Mouse (Mus musculus) adrenal gland, postnatal 10 days (tissue): Measurements from ENCODE around the gene Rpgrip1. TPM values are rescaled to one million over a fixed set of nuclear protein-coding genes. Genes with fewer than 3 reads are reported as not detected.
"Not testable (repeated sequence)": the region's sequence is repeated elsewhere in the genome, so short reads cannot be mapped to it uniquely, and the experiment has no call there.

Experiments used
- DNase-seq: peaks from one replicate; pipeline ENCODE4 v3.0.0; 2021; ENCODE audit warnings: mixed read lengths
- long read RNA-seq, 2 experiments: library from polyadenylated mRNA; stranded (forward); transcript quantifications; one replicate each; pipeline ENCODE4 v2.0.0; 2021
- total RNA-seq, 2 experiments: library from RNA; stranded (reverse); gene quantifications; 2 replicates each; pipeline ENCODE4 v1.2.3; 2021

The Rpgrip1 gene
- 1 to 10 TPM in 1 of 2 experiments, under 1 TPM in 1; 0.42 to 1.3 TPM for total RNA-seq
- long read RNA-seq, experiment 1, partial matches to known transcripts: 0 of 3 reads
- long read RNA-seq, experiment 1, other reads (novel, unspliced or antisense): 3 of 3 reads
- long read RNA-seq, experiment 2, partial matches to known transcripts: 0 of 2 reads
- long read RNA-seq, experiment 2, other reads (novel, unspliced or antisense): 2 of 2 reads

DNA sequence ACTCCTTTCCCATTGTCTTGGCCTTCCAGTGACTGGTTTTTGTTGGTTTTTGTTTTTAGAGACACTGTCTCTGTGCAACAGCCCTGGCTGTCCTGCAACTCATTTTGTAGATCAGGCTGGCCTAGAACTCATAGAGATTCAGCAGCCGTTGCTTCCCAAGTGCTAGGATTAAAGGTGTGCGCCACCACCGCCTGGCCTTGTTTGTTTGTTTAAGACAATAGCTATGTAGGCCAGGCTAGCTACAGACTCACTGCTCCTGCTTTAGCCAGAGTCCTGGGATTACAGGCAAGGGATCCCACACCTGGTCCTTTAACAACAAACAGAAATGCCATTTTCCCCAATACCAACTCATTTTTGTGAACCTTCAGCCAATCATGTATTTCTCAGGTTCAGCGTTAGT is at the start of gene Rpgrip1:
Gene Rpgrip1 (plus strand): TSS at position 359 of the 400 bp plus-strand sequence.
- DNase-seq: no peak

DNA sequence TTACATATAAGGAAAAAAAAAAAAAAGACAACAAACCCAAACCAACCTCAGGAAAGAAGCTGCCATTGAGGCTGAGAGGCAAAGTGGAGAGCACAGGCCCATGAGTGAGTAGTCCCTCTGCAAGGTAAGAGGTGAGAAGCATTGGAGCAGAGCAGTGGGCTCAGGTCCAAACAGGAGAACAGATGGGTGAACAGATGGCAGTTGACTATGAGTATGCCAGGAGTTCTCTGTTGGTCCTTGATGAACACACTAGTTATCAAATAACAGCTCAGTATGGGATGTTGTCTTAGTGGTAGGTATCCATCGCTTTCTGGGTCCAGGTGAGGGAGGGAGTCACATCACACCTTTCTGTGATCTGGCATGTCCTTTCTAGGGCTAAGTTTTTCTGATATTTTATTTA is 49.7 kb upstream of the Rpgrip1 start:
- DNase-seq: no peak

DNA sequence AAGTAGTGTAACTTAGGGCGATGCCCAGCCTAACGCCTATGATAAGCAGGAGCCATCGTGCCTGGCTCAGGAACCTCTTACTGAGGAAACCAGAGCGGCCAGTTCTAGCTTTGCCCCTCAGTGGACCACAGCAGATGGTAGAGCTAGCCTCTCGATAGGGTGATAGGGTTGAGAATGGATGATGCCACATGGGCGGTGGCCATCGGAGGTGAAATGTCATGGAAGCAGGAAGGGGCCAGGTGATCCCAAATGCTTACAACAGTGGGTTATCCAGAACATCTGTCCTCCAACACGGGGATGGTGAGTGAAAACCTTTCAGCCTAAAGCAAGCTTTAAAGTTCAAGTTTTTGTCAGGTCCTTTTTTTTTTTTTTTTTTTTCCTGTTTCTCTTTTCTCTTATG is 48.7 kb upstream of the Rpgrip1 start:
- DNase-seq: no peak

DNA sequence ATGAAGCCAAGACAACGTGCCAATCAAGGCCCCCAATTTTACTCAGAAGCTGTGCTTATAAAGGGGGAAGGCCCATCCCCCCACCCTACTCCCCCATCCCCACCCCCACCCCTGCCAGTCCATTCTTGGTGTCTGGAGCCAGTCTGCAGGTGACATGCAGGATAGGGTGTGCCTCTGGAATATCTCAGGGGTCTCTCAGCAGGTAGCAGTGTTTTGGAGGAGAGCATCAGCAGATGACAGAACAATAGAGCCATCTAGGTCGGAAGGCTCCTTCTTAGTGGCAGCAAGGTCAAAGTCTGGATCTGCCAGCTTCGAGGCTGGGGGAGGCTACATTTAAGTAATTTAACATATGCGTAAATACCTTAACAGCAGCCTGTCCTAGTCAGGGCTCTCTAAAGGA is 44.4 kb upstream of the Rpgrip1 start:
- no peak for DNase-seq

DNA sequence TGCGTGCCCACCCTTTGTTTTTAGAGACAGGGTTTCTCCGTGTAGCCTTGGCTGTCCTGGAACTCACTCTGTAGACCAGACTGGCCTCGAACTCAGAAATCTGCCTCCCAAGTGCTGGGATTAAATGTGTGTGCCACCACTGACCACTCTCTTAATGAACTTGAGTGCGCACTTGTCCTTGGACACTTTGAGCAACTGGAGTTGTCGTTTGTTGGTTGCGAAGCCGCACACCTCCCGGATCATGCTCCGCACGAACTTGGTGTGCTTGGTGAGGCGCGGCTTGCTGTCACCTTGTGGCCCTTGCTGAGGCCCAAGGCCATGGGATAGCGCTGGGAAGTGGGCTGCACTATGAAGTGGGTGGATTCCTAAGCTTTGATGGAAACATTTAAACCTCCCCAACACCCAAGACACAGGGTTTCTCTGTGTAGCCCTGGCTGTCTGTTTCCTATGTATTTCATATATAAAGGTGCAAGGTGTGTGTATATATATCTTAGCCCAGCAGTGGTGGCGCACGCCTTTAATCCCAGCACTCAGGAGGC is 38.8 kb upstream of the Rpgrip1 start:
- DNase-seq: no peak

DNA sequence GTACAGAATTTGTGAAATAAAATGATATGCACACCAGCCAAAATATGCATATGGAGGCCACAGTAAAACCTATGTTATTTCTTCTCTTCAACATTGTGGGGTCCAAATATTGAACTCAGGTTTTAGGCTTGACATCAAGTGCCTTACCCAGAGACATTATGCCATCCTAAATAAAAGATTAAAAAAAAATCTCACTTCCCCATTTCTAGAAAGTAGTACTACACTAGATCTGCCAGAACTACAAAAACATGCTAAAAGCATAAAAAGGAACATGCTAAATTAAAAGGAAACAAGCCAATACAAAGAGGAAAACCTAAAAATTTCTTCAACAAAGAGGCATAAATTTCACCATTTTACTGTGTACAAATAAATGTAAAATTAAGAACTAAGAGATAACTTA is 27.4 kb upstream of the Rpgrip1 start:
- no peak for DNase-seq

DNA sequence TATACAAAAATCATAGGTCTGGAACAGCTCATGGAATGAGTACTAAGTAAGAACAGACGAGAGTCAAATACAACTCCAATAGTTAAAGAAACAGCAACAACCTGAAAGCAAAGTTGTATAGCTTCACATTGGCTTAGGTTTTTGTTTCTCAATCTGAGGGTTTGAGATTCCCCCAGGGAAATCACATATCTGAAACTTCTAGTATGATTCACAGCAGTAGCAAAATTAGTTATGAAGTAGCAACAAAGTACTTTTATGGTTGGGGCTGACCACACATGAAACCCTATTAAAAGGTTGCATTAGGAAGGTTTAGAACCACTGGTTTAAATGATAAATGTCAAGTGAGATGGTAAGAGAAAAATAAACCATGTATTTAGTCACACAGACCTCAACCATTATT is 16.0 kb upstream of the Rpgrip1 start:
- DNase-seq: no peak

DNA sequence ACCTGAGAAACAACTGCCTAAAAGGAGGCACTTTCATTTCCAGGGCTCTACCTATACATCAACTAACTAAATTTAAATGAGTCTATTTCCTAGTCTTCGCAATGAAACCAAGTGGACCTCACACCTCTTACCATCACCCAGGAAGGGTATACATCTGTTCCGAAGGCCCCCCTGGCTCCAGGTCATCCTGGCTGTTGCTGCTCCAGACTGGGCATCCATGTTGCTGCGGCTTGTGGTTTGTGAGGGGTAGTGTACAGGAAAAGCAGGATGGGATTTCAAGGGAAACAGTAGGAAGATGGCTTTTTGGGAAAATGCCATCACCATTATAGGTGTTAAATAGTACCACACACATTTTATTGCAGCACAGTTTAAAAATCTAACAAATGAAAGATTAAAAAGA is 13.3 kb upstream of the Rpgrip1 start:
- DNase-seq: not testable (repeated sequence)

DNA sequence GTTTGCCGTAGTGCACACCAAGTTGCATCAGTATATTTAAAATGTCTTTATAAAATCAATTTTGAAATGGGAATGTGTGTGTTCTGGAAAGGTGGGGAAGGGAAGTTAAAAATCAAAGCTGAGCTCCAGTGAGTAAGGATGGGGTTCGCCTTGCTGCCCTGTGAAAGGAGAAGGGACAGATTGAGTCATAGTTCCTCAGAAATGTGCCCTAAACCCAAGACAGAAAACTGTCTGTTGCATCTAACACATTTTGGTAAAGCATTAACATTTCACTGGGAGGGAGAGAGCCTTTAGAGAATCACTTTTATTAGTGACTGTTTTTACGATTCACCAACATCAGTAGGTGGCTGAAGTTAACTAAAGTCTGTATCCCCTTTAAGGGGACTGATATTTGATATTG is 12.1 kb upstream of the Rpgrip1 start:
- DNase-seq: not testable (repeated sequence)

DNA sequence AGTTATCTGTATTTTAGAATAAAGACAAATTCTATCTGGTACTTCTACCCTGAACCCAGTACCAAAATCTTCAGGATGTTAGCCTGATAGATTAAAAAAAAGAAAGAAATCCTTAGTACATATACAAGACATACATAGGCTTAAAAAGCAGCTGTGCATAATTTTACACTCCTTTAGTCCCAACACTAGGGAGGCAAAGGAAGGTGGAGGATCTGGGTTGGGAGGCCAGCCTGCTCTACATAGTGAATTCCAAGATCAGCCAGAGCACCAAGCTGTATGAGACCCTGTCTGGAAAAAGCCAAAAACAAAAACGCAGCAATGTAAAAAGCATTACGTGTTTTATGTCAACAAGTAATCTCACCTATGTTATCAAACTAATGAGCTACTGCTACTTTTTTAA is 10.9 kb upstream of the Rpgrip1 start:
- DNase-seq: no peak

DNA sequence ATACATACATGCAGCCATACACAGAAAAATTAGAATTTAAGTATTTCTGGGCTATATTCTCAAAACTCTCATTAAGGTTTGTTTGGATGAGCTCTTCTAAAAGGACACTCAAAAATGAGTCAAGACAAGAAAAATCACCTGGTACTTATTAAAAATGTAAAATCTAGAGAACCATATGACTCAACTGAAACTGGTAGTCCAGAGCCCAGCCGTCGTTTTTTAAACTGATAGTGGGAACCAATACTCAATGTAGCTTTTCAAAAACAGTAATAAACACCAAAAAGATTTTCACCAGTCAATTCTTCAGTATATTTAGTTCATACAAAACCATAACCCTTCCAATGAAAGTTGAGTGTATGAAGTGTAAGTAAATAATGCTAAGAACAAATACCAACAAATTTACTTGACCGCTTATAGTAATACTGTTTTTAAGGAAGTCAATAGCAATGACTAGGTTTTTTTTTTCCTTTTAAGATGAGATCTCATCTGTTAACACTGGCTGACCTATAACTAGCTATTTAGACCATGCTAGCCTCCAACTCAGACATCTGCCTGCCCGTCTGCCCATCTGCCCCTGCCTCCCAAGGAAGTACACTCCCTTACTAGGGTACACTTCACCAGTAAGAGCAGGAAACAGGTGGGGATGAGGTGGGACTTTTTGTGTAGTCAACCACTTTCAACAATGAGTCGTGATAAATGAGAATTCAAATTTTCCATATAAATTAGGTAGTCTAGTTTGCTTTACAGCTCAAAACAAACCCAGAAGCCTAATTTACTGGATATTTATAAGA is 10.1 kb upstream of the Rpgrip1 start:
- DNase-seq: no peak

DNA sequence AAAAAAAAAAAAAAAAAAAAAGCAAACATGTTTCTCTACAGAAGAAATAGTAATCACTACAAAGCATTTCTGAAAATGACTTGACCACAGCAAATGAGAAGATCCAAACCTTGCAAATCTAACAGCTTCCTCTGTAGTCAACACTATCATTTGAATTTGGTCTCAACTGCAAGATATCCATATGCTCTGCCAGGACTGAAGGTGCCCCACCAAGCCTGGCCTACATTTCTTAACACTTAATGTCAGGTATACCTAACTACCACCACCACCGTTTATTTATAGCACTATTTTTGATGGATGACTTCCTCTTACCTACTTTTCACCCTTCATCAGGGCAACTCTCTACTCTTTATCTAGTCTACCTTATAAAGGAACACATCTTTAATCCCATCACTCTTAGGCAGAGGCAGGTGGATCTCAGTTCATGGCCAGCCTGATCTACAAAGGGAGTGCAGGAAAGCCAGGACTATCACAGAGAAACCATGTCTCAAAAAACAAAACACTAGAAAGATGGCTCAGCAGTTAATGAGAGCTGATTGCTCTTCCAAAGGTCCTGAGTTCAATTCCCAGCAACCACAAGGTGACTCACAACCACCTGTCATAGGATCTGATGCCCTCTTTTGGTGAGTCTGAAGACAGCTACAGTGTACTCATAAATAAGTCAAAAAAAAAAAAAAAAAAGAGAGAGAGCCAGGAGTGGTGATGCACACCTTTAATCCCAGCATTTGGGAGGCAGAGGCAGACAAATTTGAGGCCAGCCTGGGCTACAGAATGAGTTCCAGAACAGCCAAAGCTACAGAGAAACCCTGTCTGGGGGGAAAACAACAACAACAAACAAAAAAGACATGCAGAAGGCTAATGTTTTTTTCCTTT is 9.0 kb upstream of the Rpgrip1 start:
- DNase-seq: no peak

DNA sequence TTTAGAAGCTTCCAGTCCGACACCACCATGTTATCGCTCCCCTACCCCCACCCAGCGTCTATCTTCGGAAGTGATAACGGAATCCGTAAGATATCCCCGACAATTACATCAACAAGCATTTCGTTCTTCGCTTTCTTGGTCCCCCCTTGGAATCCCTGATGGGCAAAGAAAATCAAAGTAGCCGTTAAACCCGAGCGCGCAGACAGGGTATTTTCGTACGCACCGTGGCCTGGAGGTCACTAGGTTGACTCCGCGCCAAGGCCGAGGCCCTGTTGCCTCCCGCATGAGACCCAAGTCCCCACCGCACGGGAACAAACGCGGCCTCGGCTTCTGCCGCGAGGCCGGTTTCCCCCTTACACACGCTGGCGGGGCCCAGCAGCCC is 7.0 kb upstream of the Rpgrip1 start:
- no peak for DNase-seq

DNA sequence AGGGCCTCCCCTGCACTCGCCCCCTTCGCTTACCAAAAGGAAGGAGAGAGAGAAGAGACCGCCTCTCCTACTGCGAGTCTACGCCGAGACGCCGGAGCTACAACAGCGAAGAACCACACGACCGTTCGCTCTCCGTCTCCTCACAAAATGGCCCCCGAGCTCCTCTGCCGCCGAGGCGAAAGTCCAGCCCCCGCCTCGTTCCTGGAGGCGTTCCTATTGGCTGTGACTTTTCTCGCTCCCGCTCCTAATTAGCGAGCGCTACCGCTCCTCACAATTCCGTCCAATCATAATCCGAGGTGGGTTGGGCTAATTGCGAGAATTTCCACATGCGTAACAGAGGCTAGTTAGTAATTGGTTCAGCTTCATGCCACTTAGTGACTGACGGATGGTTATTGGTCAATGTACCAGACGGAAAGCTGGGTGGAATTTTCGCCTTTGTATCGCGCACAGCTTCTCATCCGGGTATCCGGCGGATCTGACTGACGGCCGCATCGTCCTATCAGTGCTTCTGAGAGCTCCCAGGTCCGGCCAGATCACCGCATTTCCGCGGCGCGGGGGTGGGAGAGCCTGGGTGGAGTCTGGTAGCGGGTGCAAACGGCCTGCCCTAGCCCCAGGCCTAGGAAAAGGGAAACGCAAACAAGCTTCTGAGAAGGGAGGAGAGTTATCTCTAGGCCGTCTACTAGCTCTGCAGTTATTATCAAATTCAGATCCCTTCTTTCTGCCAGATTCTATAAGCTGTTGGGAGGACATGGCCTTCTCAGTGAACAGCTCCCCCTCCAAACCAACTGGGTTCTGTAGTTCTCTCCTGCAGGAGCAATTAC is 6.4 kb upstream of the Rpgrip1 start, which contains the start of gene Hnrnpc:
Gene Hnrnpc (minus strand): TSS at position 173 of the 821 bp plus-strand sequence.
- peak; percentile 100 for DNase-seq

DNA sequence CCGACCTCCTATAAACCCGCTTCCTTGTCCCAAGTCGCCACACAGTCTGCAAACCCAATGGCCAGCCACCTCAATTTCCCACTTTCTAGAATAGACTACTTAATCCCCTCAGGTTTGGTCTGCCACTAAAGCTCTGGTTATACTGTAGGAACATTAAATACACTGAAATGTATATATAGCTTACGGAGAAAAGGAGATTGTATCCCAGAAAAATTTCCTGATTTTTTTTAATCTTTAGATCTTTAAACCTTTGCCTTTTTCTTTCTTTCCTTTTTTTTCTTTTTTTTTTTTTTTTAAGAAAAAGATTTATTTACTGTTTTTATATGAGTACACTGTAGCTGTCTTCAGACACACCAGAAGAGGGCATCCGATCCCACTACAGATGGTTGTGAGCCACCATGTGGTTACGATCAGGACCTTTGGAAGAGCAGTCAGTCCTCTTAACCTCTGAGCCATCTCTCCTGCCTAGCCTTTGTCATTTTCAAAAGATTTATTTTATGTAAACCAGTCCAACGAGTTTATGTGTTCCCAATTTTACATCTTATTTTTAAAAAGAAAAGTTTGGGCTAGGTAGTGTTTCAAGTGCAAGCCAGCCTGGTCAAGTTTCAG is 5.7 kb upstream of the Rpgrip1 start:
- DNase-seq: no peak

DNA sequence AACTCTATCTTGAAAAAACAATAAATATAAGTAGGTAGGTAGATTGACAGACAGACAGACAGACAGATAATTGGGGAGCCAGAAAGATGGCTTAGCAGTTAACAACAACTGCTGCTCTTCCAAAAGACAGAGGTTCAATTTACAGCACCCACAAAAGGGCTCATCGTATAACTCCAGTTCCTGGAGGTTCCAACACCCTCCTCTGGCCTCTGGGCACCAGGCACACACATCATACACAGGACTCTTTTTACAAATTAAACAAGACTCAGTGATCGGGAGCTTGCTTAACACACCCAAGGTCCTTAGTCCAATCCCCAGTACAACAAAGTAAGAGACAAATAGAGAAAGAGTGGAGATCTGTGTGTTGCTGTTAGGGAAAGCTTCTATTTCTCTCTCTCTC is 5.2 kb upstream of the Rpgrip1 start:
- DNase-seq: no peak

DNA sequence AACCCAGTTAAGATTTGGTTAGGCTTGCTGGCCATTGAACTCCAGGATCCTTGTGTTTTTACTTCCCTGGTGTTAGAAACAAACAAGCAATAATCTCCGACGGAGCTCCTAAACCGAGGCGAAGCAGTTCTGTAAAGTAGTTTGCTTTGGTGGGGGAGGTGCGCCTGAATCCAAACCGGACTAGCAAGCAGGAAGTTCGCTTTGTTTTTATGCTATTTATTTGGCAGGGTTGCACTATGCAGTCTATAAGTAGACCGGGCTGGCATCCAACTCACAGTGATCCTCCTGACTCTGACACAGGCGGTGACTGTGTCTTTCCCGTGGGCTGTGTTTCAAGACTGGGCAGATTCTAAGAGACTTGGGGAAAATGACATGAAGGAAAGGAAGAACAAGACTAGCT is 3.8 kb upstream of the Rpgrip1 start:
- DNase-seq: peak; percentile 54

DNA sequence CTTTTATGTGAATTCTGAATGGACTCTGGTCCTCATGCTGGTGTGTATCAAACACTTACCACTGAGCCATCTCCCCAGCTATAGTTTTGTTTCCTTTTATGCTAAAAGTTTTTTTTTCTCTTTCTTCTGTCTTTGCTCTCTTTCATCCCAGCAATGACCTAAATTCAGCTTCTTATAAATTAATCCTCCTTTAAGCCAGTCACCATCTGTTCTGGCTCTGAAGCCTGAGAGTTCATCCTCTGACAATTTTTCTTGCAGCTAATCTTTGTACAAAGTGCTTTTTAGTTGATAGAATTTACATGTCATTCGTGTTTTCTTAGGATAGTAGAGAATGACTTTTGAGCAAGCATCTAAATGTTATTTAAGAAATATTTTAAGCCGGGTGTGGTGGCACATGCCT is 2.5 kb upstream of the Rpgrip1 start:
- DNase-seq: no peak

DNA sequence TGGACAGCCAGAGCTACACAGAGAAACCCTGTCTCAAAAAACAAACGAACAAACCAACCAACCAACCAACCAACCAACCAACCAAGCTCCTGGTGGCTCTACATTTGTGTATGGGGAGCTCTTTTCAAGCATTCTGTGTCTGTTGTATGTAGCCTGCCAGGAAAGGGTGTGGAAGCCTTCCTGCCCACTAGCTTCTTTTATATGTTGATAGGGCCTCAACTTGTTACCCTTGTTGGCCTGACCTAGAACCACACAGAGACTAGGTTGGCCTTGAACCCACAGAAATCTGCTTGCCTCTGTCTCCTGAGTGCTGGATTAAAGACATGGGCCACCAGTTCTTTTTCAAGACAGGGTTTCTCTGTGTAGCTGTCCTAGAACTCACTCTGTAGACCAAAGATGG is 3.6 kb downstream of the Rpgrip1 start:
- no peak for DNase-seq

DNA sequence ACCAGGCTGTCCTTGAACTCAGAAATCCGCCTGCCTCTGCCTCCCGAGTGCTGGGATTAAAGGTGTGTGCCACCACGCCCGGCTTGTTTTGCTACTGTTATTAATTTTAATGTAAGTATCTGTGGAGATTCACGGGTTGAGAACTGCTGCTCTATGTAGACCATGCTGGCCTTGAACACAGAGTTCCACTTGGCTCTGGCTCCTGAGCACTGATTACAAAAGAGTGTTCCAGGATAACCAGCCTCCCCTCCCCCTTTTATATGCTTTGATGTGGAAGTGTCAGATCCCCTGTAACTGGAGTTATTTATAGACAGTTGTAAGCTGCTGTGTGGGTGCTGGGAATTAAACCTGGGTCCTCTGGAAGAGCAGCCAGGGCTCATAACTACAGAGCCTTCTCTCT is 6.7 kb downstream of the Rpgrip1 start:
- no peak for DNase-seq

DNA sequence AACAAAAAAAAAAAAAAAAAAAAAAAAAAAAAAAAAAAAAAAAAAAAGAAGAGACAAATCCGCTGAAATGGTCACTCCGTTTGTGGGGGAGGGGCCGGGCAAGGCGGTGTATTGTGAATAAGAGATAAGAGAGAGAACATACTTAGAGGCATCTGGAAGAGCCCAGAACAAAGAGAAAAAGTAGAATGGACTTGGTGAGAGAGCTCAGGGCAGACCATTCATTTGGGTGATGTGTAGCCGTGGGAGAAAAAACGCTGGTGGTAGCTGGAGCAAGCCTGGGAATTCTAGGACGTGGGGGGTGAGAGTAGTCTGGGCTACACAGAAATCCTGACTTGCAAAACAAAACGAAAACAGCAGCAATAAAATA is 7.9 kb downstream of the Rpgrip1 start:
- no peak for DNase-seq
